Mouse (Mus musculus) CH12.LX (cell line): ENCODE results near the gene Pon1.

Experiments used
- CTCF ChIP-seq, 2 experiments: IDR thresholded peaks in 1 of 2; conservative IDR thresholded peaks in 1 of 2; 2 replicates each; pipeline ENCODE4 v1.5.1; 2011 to 2012; ENCODE audit warnings: low read depth in 2 of 2, low read length in 2 of 2, improper control_type of control experiment in 1 of 2, inconsistent platforms in 1 of 2, mild to moderate bottlenecking in 1 of 2, moderate library complexity in 1 of 2
- E2F4 ChIP-seq: IDR thresholded peaks from 2 replicates; pipeline ENCODE4 v1.6.1; 2011; ENCODE audit warnings: low read depth, low read length, improper control_type of control experiment; ENCODE audit not compliant: insufficient replicate concordance
- POLR2A ChIP-seq: IDR thresholded peaks from 2 replicates; pipeline ENCODE4 v1.6.1; 2011; ENCODE audit warnings: low read depth, mild to moderate bottlenecking, improper control_type of control experiment, low read length
- RAD21 ChIP-seq: IDR thresholded peaks from 2 replicates; pipeline ENCODE4 v1.6.1; 2011; ENCODE audit warnings: low read depth, mild to moderate bottlenecking, low read length, improper control_type of control experiment, moderate library complexity
- TBP ChIP-seq: conservative IDR thresholded peaks from 2 replicates; pipeline ENCODE4 v1.6.1; 2011; ENCODE audit warnings: low read depth, low read length, improper control_type of control experiment

DNA sequence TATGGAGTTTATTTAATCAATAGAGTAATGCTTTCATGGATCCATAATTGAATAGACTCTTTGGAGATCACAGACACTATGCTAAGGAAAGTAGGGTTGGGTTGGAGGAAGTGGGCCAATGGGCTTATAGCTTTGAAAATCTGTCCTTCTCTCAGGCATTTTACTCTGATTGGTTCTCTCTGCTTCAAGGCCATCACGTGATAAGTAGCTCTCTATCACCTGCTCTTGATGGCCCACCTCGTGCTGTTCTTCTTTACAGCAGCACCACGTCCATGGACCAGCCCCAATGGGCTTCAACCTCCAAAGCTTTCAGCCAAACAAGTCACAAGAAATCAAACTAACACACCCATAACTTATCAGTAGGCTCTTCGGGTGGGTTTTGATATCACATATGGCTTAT, 3.0 kb downstream of the Pon1 start:
- TF ChIP-seq POLR2A (no peak), CTCF (conservative IDR thresholded peaks at IDR 0.05 in 1 of 2, IDR thresholded peaks at IDR 0.05 in 1 of 2; ENCODE audit: low read depth in 2 of 2, low read length in 2 of 2) (no peak), E2F4 (no peak), RAD21 (no peak), TBP (no peak)
